Comparison of ENCODE assay signal across 9 mouse cellular contexts in genomic region chr16:93918679-93919060, GRCm38 (mm10). TPM values are rescaled to one million over a fixed set of nuclear protein-coding genes. Genes with fewer than 3 reads are reported as not detected.
A peak's percentile ranks its signal among the peaks of the same experiment; 100 is the strongest.
DNase-seq lines count a peak whose midpoint lies in the region; ATAC-seq and TF ChIP-seq lines count a peak whose summit lies in the region.
"Had no signal": no experiment of that assay in that cellular context is flagged by ENCODE, and none has a peak within 500 bp of the region (broad histone marks: within the 10 kb centered on the region; RNA-seq: fewer than 3 reads in every experiment).

No protein-coding gene starts in this region.

- H3K9me3 ChIP-seq in stomach, embryonic 14.5 days (ENCODE audit: control insufficient read depth, low read depth, low read length), result no peaks in the 10 kb centered on the region
- H3K9me3 ChIP-seq in stomach, postnatal 0 days (ENCODE audit: control insufficient read depth, low read length), result no peaks in the 10 kb centered on the region
- no peaks in the 10 kb centered on the region for H3K9me3 ChIP-seq in limb, embryonic 12.5 days

- TF ChIP-seq CTCF in stomach, postnatal 0 days (IDR thresholded peaks at IDR 0.05; ENCODE audit: low read depth), result no peak

- H3K4me1 ChIP-seq in stomach, embryonic 14.5 days (ENCODE audit: control insufficient read depth, insufficient read depth, low read length), result no peaks in the 10 kb centered on the region
- no peaks in the 10 kb centered on the region for H3K4me1 ChIP-seq in stomach, postnatal 0 days (replicated peaks; ENCODE audit: control insufficient read depth, insufficient read depth)
- H3K4me1 ChIP-seq in limb, embryonic 12.5 days (replicated peaks), result peaks cover 15% of the 10 kb centered on the region

- no peak overlapping the region for H3K27ac ChIP-seq in stomach, embryonic 14.5 days (ENCODE audit: low read length)
- H3K27ac ChIP-seq in stomach, postnatal 0 days (replicated peaks), result no peak overlapping the region
- no peak overlapping the region for H3K27ac ChIP-seq in limb, embryonic 12.5 days
- H3K27ac ChIP-seq: macrophage had no signal

- H3K9ac ChIP-seq in stomach, embryonic 14.5 days (replicated peaks; ENCODE audit: low read depth, low read length), result no peak overlapping the region
- no peak overlapping the region for H3K9ac ChIP-seq in stomach, postnatal 0 days (ENCODE audit: low read length)
- 0 out of 2 replicates have a peak overlapping the region, but pooled peaks have one; percentile 37 for H3K9ac ChIP-seq in limb, embryonic 12.5 days (replicated peaks)

- H3K4me3 ChIP-seq in stomach, embryonic 14.5 days (ENCODE audit: low read depth, low read length), result no peak overlapping the region
- H3K4me3 ChIP-seq in stomach, postnatal 0 days (ENCODE audit: low read depth, low read length), result no peak overlapping the region
- H3K4me3 ChIP-seq in limb, embryonic 12.5 days (replicated peaks), result no peak overlapping the region; the same call in 1 of the 2 replicates

- ATAC-seq in frontal cortex, adult (ENCODE audit: low TSS enrichment), result 0 out of 2 replicates have a peak, but pooled peaks have one; percentile 3
- no peak for ATAC-seq in stomach, embryonic 14.5 days (ENCODE audit: insufficient number of reproducible peaks, insufficient read depth, low FRiP score, low read depth)
- ATAC-seq in stomach, postnatal 0 days (ENCODE audit: low FRiP score, low TSS enrichment), result no peak
- ATAC-seq in limb, embryonic 12.5 days (ENCODE audit: insufficient number of reproducible peaks, insufficient read depth, low FRiP score, low TSS enrichment, low read depth), result no peak
- ATAC-seq in CD4-positive, CD25-positive, alpha-beta regulatory T cell, adult 4 months, result no peak

- no peak for TF ChIP-seq EP300 in stomach, postnatal 0 days (optimal IDR thresholded peaks at IDR 0.05)

- WGBS in stomach, embryonic 14.5 days, result 64% methylated on average over 8 of the region's 8 CpGs
- WGBS in stomach, postnatal 0 days, result 70% methylated on average over 8 of the region's 8 CpGs
- 62% methylated on average over 8 of the region's 8 CpGs for WGBS in limb, embryonic 12.5 days

- no peak for DNase-seq in frontal cortex, postnatal 10 days (ENCODE audit: low spot score in 2 of 2)
- DNase-seq in stomach, postnatal 0 days (ENCODE audit: low spot score), result no peak
- DNase-seq in adrenal gland, adult 18-20 months (ENCODE audit: low spot score in 2 of 2), result no peak
- DNase-seq in thymus, postnatal 4 days, result no peak

- H3K27me3 ChIP-seq in stomach, embryonic 14.5 days (ENCODE audit: control insufficient read depth, insufficient read depth, low read length), result no peaks in the 10 kb centered on the region
- no peaks in the 10 kb centered on the region for H3K27me3 ChIP-seq in stomach, postnatal 0 days (ENCODE audit: control insufficient read depth, insufficient read depth, low read length)
- peaks cover 6% of the 10 kb centered on the region for H3K27me3 ChIP-seq in limb, embryonic 12.5 days

- no peaks in the 10 kb centered on the region for H3K36me3 ChIP-seq in stomach, embryonic 14.5 days (ENCODE audit: control insufficient read depth, insufficient read depth, low read length)
- H3K36me3 ChIP-seq in stomach, postnatal 0 days (ENCODE audit: control insufficient read depth, insufficient read depth, low read length), result no peaks in the 10 kb centered on the region
- H3K36me3 ChIP-seq in limb, embryonic 12.5 days, result no peaks in the 10 kb centered on the region

- 0 out of 2 replicates have a peak overlapping the region, but pooled peaks have one; percentile 13 for H3K4me2 ChIP-seq in stomach, embryonic 14.5 days (replicated peaks; ENCODE audit: low read depth, low read length)
- H3K4me2 ChIP-seq in stomach, postnatal 0 days (replicated peaks; ENCODE audit: low read depth), result no peak overlapping the region
- H3K4me2 ChIP-seq in limb, embryonic 12.5 days, result peak overlapping the region; percentile 47

RNA-seq across cellular contexts. Expression of gene Chaf1b, which starts 35.0 kb away (rescaled TPM):
- 73.5 and 80.0 TPM in 2 replicates for polyA plus RNA-seq in stomach, embryonic 14.5 days (2014; fragmentation: Nextera tagmentation; extraction: Ambion mirVana)
- 18.9 and 19.8 TPM in 2 replicates for polyA plus RNA-seq in stomach, postnatal 0 days (2015; fragmentation: Nextera tagmentation; extraction: Ambion mirVana)
- 104 and 110 TPM in 2 replicates for polyA plus RNA-seq in limb, embryonic 12.5 days (2016; fragmentation: Nextera tagmentation; extraction: Ambion mirVana)
- total RNA-seq in adrenal gland, adult 18-20 months (2021), result 1 to 10 TPM; 1.5 to 2.1 TPM
- polyA plus RNA-seq in CD4-positive, CD25-positive, alpha-beta regulatory T cell, adult 4 months (2017; shearing (Covaris generic)), result 10 to 100 TPM; 15.2 to 25.6 TPM
